Mouse (Mus musculus) forebrain, embryonic 13.5 days (tissue): ENCODE measurements around the gene Tet2. TPM values are rescaled to one million over a fixed set of nuclear protein-coding genes. Genes with fewer than 3 reads are reported as not detected.

Experiments used
- ATAC-seq: fragments of 200-750 bp; cut with Nextera tagmentation; 2 replicates; pipeline ENCODE4 v1.8.0; 2017
- H3K27ac ChIP-seq: fragments of 300-500 bp; sonication (generic); 2 replicates; pipeline ENCODE4 v1.5.1; 2015; ENCODE audit warnings: inconsistent platforms, mild to moderate bottlenecking, moderate library complexity
- H3K27me3 ChIP-seq: fragments of 300-500 bp; sonication (generic); 2 replicates; pipeline ENCODE4 v1.6.1; 2015; ENCODE audit warnings: mild to moderate bottlenecking, inconsistent platforms
- H3K36me3 ChIP-seq: fragments of 300-500 bp; sonication (generic); 2 replicates; pipeline ENCODE4 v1.6.1; 2015; ENCODE audit warnings: mild to moderate bottlenecking, inconsistent platforms; ENCODE audit not compliant: poor library complexity, severe bottlenecking
- H3K4me1 ChIP-seq: fragments of 300-500 bp; sonication (generic); 2 replicates; pipeline ENCODE4 v1.6.1; 2015; ENCODE audit warnings: inconsistent platforms
- H3K4me2 ChIP-seq: fragments of 300-500 bp; sonication (generic); 2 replicates; pipeline ENCODE4 v1.6.1; 2015; ENCODE audit warnings: inconsistent platforms, mild to moderate bottlenecking, moderate library complexity
- H3K4me3 ChIP-seq: fragments of 300-500 bp; sonication (generic); 2 replicates; pipeline ENCODE4 v1.5.1; 2015; ENCODE audit warnings: mild to moderate bottlenecking, inconsistent platforms
- H3K9ac ChIP-seq: fragments of 300-500 bp; sonication (generic); 2 replicates; pipeline ENCODE4 v1.6.1; 2015; ENCODE audit warnings: mild to moderate bottlenecking, inconsistent platforms
- H3K9me3 ChIP-seq: fragments of 300-500 bp; sonication (generic); replicated peaks from 2 replicates; pipeline ENCODE4 v1.6.1; 2016; ENCODE audit warnings: inconsistent platforms
- WGBS: fragments of 180-500 bp; shearing (Covaris S2); methylation state at CpG from one replicate; pipeline ENCODE4 v1.1.7; 2015; 5-methylcytosine and 5-hydroxymethylcytosine counted together
- polyA plus RNA-seq: library from polyadenylated mRNA; unstranded; fragments of >200 nt; fragmentation: Nextera tagmentation; extraction: Ambion mirVana; gene quantifications from 2 replicates; pipeline ENCODE4 v1.2.1, GENCODE M21; 2015

Gene Tet2
- polyA plus RNA-seq, 1 experiment from 2014 or later = 23.5 TPM

- no peak overlapping the region for H3K4me2 ChIP-seq
- H3K9me3 ChIP-seq = no peaks in the 10 kb centered on the region
- H3K36me3 ChIP-seq = 0 out of 2 replicates have a peak, but pooled peaks cover 7% of the 10 kb centered on the region
- H3K4me1 ChIP-seq = peaks cover 11% of the 10 kb centered on the region
- no peak for ATAC-seq
- WGBS = 69% methylated on average over 3 of the region's 3 CpGs
- H3K27ac ChIP-seq = no peak overlapping the region
- no peak overlapping the region for H3K9ac ChIP-seq
- no peaks in the 10 kb centered on the region for H3K27me3 ChIP-seq
- no peak overlapping the region for H3K4me3 ChIP-seq
Observed at GRCm38 (mm10) chr3:133530664-133531063, 14.3 kb downstream of the Tet2 start.

- no peaks in the 10 kb centered on the region for H3K9me3 ChIP-seq
- no peaks in the 10 kb centered on the region for H3K4me1 ChIP-seq
- H3K4me3 ChIP-seq = no peak overlapping the region
- H3K9ac ChIP-seq = no peak overlapping the region
- 90% methylated on average over 4 of the region's 4 CpGs for WGBS
- no peaks in the 10 kb centered on the region for H3K27me3 ChIP-seq
- no peak overlapping the region for H3K27ac ChIP-seq
- no peak overlapping the region for H3K4me2 ChIP-seq
- no peak for ATAC-seq
- 0 out of 2 replicates have a peak, but pooled peaks cover 12% of the 10 kb centered on the region for H3K36me3 ChIP-seq
Observed at GRCm38 (mm10) chr3:133526119-133526723, 18.7 kb downstream of the Tet2 start.

- no peak for ATAC-seq
- H3K4me3 ChIP-seq = no peak overlapping the region
- H3K9me3 ChIP-seq = no peaks in the 10 kb centered on the region
- H3K9ac ChIP-seq = no peak overlapping the region
- no peaks in the 10 kb centered on the region for H3K4me1 ChIP-seq
- H3K4me2 ChIP-seq = no peak overlapping the region
- H3K27me3 ChIP-seq = no peaks in the 10 kb centered on the region
- H3K27ac ChIP-seq = no peak overlapping the region
- 0 out of 2 replicates have a peak, but pooled peaks cover 12% of the 10 kb centered on the region for H3K36me3 ChIP-seq
- WGBS = 95% methylated on average over 1 of the region's 1 CpGs
Observed at GRCm38 (mm10) chr3:133525578-133525977, 19.4 kb downstream of the Tet2 start.

- no peaks in the 10 kb centered on the region for H3K27me3 ChIP-seq
- H3K9me3 ChIP-seq = no peaks in the 10 kb centered on the region
- ATAC-seq = no peak
- WGBS = 85% methylated on average over 4 of the region's 4 CpGs
- no peak overlapping the region for H3K4me3 ChIP-seq
- 0 out of 2 replicates have a peak, but pooled peaks cover 12% of the 10 kb centered on the region for H3K36me3 ChIP-seq
- H3K9ac ChIP-seq = no peak overlapping the region
- H3K4me1 ChIP-seq = no peaks in the 10 kb centered on the region
- no peak overlapping the region for H3K27ac ChIP-seq
- H3K4me2 ChIP-seq = no peak overlapping the region
Observed at GRCm38 (mm10) chr3:133524341-133525050, 20.4 kb downstream of the Tet2 start.

GRCm38 (mm10) chr3:133523191-133523590, 21.7 kb downstream of the Tet2 start:
- Histone ChIP-seq H3K4me1 (no peaks in the 10 kb centered on the region), H3K27me3 (no peaks in the 10 kb centered on the region), H3K36me3 (0 out of 2 replicates have a peak, but pooled peaks cover 12% of the 10 kb centered on the region), H3K9me3 (no peaks in the 10 kb centered on the region), H3K4me2 (no peak overlapping the region), H3K9ac (no peak overlapping the region), H3K27ac (no peak overlapping the region), H3K4me3 (no peak overlapping the region)
- WGBS = 92% methylated on average over 6 of the region's 6 CpGs
- ATAC-seq = no peak

GRCm38 (mm10) chr3:133522289-133522688, 22.6 kb downstream of the Tet2 start:
- ATAC-seq = no peak
- Histone ChIP-seq H3K9ac (no peak overlapping the region), H3K4me2 (no peak overlapping the region), H3K4me1 (no peaks in the 10 kb centered on the region), H3K4me3 (no peak overlapping the region), H3K9me3 (no peaks in the 10 kb centered on the region), H3K27me3 (no peaks in the 10 kb centered on the region), H3K36me3 (0 out of 2 replicates have a peak, but pooled peaks cover 10% of the 10 kb centered on the region), H3K27ac (no peak overlapping the region)
- WGBS = 72% methylated on average over 7 of the region's 7 CpGs

GRCm38 (mm10) chr3:133518801-133519200, 26.1 kb downstream of the Tet2 start:
- ATAC-seq = no peak
- Histone ChIP-seq H3K4me3 (no peak overlapping the region), H3K27me3 (no peaks in the 10 kb centered on the region), H3K9ac (no peak overlapping the region), H3K27ac (no peak overlapping the region), H3K4me2 (no peak overlapping the region), H3K9me3 (no peaks in the 10 kb centered on the region), H3K4me1 (0 out of 2 replicates have a peak, but pooled peaks cover 5% of the 10 kb centered on the region), H3K36me3 (peaks cover 15% of the 10 kb centered on the region)
- WGBS = 83% methylated on average over 3 of the region's 3 CpGs

GRCm38 (mm10) chr3:133518116-133518515, 26.8 kb downstream of the Tet2 start:
- H3K4me3 ChIP-seq = no peak overlapping the region
- H3K4me2 ChIP-seq = no peak overlapping the region
- H3K4me1 ChIP-seq = 0 out of 2 replicates have a peak, but pooled peaks cover 5% of the 10 kb centered on the region
- 87% methylated on average over 6 of the region's 6 CpGs for WGBS
- no peaks in the 10 kb centered on the region for H3K27me3 ChIP-seq
- ATAC-seq = no peak
- H3K36me3 ChIP-seq = peaks cover 20% of the 10 kb centered on the region
- H3K27ac ChIP-seq = no peak overlapping the region
- no peak overlapping the region for H3K9ac ChIP-seq
- H3K9me3 ChIP-seq = no peaks in the 10 kb centered on the region

- ATAC-seq = no peak
- no peak overlapping the region for H3K4me2 ChIP-seq
- no peak overlapping the region for H3K27ac ChIP-seq
- H3K9me3 ChIP-seq = no peaks in the 10 kb centered on the region
- H3K27me3 ChIP-seq = no peaks in the 10 kb centered on the region
- H3K9ac ChIP-seq = no peak overlapping the region
- 91% methylated on average over 6 of the region's 6 CpGs for WGBS
- no peak overlapping the region for H3K4me3 ChIP-seq
- peaks cover 25% of the 10 kb centered on the region for H3K36me3 ChIP-seq
- H3K4me1 ChIP-seq = 0 out of 2 replicates have a peak, but pooled peaks cover 5% of the 10 kb centered on the region
Observed at GRCm38 (mm10) chr3:133517406-133517805, 27.5 kb downstream of the Tet2 start.

GRCm38 (mm10) chr3:133516137-133516536, 28.8 kb downstream of the Tet2 start:
- no peak overlapping the region for H3K9ac ChIP-seq
- H3K36me3 ChIP-seq = peaks cover 37% of the 10 kb centered on the region
- no peak overlapping the region for H3K4me2 ChIP-seq
- ATAC-seq = peak; percentile 44; the same call in 1 of the 2 replicates
- no peak overlapping the region for H3K4me3 ChIP-seq
- H3K27me3 ChIP-seq = no peaks in the 10 kb centered on the region
- H3K9me3 ChIP-seq = no peaks in the 10 kb centered on the region
- H3K27ac ChIP-seq = no peak overlapping the region
- H3K4me1 ChIP-seq = 0 out of 2 replicates have a peak, but pooled peaks cover 5% of the 10 kb centered on the region
- 58% methylated on average over 6 of the region's 6 CpGs for WGBS

- Histone ChIP-seq H3K9ac (no peak overlapping the region), H3K4me2 (no peak overlapping the region), H3K36me3 (peaks cover 38% of the 10 kb centered on the region), H3K4me1 (0 out of 2 replicates have a peak, but pooled peaks cover 5% of the 10 kb centered on the region), H3K27ac (no peak overlapping the region), H3K27me3 (no peaks in the 10 kb centered on the region), H3K4me3 (no peak overlapping the region), H3K9me3 (no peaks in the 10 kb centered on the region)
- WGBS = 94% methylated on average over 8 of the region's 8 CpGs
- no peak for ATAC-seq
Observed at GRCm38 (mm10) chr3:133515204-133515969, 29.6 kb downstream of the Tet2 start.

- H3K27me3 ChIP-seq = no peaks in the 10 kb centered on the region
- ATAC-seq = no peak
- no peak overlapping the region for H3K9ac ChIP-seq
- no peak overlapping the region for H3K4me2 ChIP-seq
- no peak overlapping the region for H3K27ac ChIP-seq
- H3K4me3 ChIP-seq = no peak overlapping the region
- H3K36me3 ChIP-seq = peaks cover 40% of the 10 kb centered on the region
- WGBS = 95% methylated on average over 12 of the region's 12 CpGs
- H3K4me1 ChIP-seq = 0 out of 2 replicates have a peak, but pooled peaks cover 5% of the 10 kb centered on the region
- no peaks in the 10 kb centered on the region for H3K9me3 ChIP-seq
Observed at GRCm38 (mm10) chr3:133514290-133514689, 30.6 kb downstream of the Tet2 start.
